Mouse (Mus musculus) embryonic fibroblast, embryonic 13.5 days (primary cell): ENCODE data around the gene Omg.

Experiments used
- CTCF ChIP-seq: IDR thresholded peaks from 2 replicates; pipeline ENCODE4 v1.5.1; 2011; ENCODE audit warnings: mild to moderate bottlenecking, control low read depth, low read length, moderate library complexity, borderline replicate concordance; ENCODE audit not compliant: insufficient read depth
- POLR2A ChIP-seq: IDR thresholded peaks from 2 replicates; pipeline ENCODE4 v1.6.1; 2011; ENCODE audit warnings: low read depth, mild to moderate bottlenecking, control low read depth, low read length, moderate library complexity

GRCm38 (mm10) chr11:79533311-79533710 is 29.4 kb upstream of the Omg start:
- TF ChIP-seq CTCF (no peak), POLR2A (no peak)
